Mouse (Mus musculus) kidney, embryonic 15.5 days (tissue): Measurements from ENCODE around the gene Plekho1. TPM values are rescaled to one million over a fixed set of nuclear protein-coding genes. Genes with fewer than 3 reads are reported as not detected.

Source experiments
- ATAC-seq: fragments of 200-750 bp; cut with Nextera tagmentation; replicated peaks from 2 replicates; pipeline ENCODE4 v1.8.0; 2017; ENCODE audit warnings: moderate TSS enrichment; ENCODE audit not compliant: low FRiP score
- H3K27ac ChIP-seq: fragments of 300-500 bp; sonication (generic); 2 replicates; pipeline ENCODE4 v1.5.1; 2015; ENCODE audit warnings: mild to moderate bottlenecking, inconsistent platforms
- H3K27me3 ChIP-seq: fragments of 300-500 bp; sonication (generic); 2 replicates; pipeline ENCODE4 v1.6.1; 2015; ENCODE audit warnings: inconsistent platforms
- H3K36me3 ChIP-seq: fragments of 300-500 bp; sonication (generic); 2 replicates; pipeline ENCODE4 v1.6.1; 2015; ENCODE audit warnings: inconsistent platforms
- H3K4me1 ChIP-seq: fragments of 300-500 bp; sonication (generic); 2 replicates; pipeline ENCODE4 v1.6.1; 2015; ENCODE audit warnings: inconsistent platforms
- H3K4me2 ChIP-seq: fragments of 300-500 bp; sonication (generic); 2 replicates; pipeline ENCODE4 v1.6.1; 2015; ENCODE audit warnings: moderate library complexity, mild to moderate bottlenecking, inconsistent platforms
- H3K4me3 ChIP-seq: fragments of 300-500 bp; sonication (generic); replicated peaks from 2 replicates; pipeline ENCODE4 v1.5.1; 2015; ENCODE audit warnings: mild to moderate bottlenecking, inconsistent platforms
- H3K9ac ChIP-seq: fragments of 300-500 bp; sonication (generic); 2 replicates; pipeline ENCODE4 v1.6.1; 2015; ENCODE audit warnings: mild to moderate bottlenecking, inconsistent platforms
- H3K9me3 ChIP-seq: fragments of 300-500 bp; sonication (generic); replicated peaks from 2 replicates; pipeline ENCODE4 v1.6.1; 2016; ENCODE audit warnings: inconsistent platforms
- WGBS: fragments of 180-500 bp; shearing (Covaris S2); methylation state at CpG from one replicate; pipeline ENCODE4 v1.1.7; 2015; ENCODE audit warnings: mixed read lengths; 5-methylcytosine and 5-hydroxymethylcytosine counted together
- polyA plus RNA-seq: library from polyadenylated mRNA; unstranded; fragments of >200 nt; fragmentation: Nextera tagmentation; extraction: Ambion mirVana; gene quantifications from 2 replicates; pipeline ENCODE4 v1.2.1, GENCODE M21; 2015

Plekho1 gene
- polyA plus RNA-seq, 1 experiment from 2014 or later, result 44.2 TPM

DNA sequence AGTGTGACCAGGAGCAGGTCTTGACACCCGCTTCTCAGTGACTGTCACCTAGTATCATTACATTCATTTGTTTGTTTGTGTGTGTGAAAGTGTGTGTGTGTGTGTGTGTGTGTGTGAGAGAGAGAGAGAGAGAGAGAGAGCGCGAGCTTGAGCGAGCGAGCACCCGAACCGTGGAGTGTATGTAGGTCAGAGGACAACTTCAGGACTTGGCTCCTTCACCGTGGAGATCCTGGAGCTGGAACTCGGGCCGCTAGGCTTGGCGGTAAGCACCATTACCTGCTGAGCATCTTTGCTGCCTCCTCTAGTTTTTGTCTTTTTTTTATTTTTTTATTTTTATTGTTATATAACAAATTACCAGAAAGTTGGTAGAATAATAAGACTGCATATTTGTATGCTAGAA lies 34.0 kb upstream of the Plekho1 start:
- Histone ChIP-seq H3K36me3 (peaks cover 19% of the 10 kb centered on the region; the same call in 1 of the 2 replicates), H3K4me1 (no peaks in the 10 kb centered on the region)
- WGBS, result 79% methylated on average over 11 of the region's 11 CpGs

DNA sequence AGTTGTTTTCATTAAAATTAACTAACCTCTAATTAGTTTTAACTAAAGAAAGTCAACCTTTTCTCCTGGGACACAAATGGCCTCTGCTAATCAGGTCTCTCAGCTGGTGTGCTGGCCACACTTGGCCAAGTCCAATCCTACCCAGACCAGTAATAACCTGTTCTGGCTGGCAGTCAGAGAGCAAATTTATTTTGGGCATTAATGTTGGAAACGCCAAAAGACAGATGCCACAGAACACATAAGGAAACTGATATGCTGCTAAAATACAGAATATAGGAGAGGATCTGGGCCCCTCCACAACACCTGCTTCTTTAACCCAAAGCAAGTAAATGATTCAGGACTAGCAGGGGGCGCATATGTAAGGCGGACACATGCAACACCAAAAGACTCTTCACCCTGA lies 33.5 kb upstream of the Plekho1 start:
- Histone ChIP-seq H3K36me3 (peaks cover 19% of the 10 kb centered on the region; the same call in 1 of the 2 replicates), H3K4me3 (no peak overlapping the region), H3K27ac (0 out of 2 replicates have a peak overlapping the region, but pooled peaks have one; percentile 18), H3K4me1 (no peaks in the 10 kb centered on the region), H3K9me3 (no peaks in the 10 kb centered on the region), H3K9ac (no peak overlapping the region), H3K27me3 (no peaks in the 10 kb centered on the region), H3K4me2 (no peak overlapping the region)
- 87% methylated on average over 3 of the region's 3 CpGs for WGBS
- ATAC-seq, result no peak

More for the DNA sequence above, 34.0 kb upstream of the Plekho1 start:
- H3K27me3 ChIP-seq, result no peaks in the 10 kb centered on the region
- no peaks in the 10 kb centered on the region for H3K9me3 ChIP-seq
- no peak overlapping the region for H3K9ac ChIP-seq
- H3K4me3 ChIP-seq, result no peak overlapping the region
- 0 out of 2 replicates have a peak overlapping the region, but pooled peaks have one; percentile 18 for H3K27ac ChIP-seq
- no peak for ATAC-seq
- no peak overlapping the region for H3K4me2 ChIP-seq

DNA sequence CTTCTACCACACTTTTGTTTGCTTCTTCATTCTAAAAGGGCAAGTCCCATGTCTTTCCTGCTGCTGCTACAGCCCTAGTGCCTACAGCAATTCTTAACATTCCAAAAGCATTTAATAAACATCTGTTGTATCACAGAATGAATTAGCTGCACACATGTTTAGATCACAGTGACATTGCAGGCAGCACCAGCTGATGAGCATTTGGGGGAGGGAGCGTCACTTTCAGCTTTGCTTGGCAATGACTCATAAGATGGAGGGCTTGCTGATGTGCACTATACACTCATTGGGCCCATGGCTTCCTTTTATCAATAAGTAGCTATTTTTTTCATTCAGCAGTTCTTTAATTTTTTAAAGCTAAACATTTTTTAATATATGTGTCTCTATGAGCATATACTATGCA lies 32.1 kb upstream of the Plekho1 start:
- Histone ChIP-seq H3K4me3 (no peak overlapping the region), H3K9ac (no peak overlapping the region), H3K9me3 (no peaks in the 10 kb centered on the region), H3K27ac (no peak overlapping the region), H3K27me3 (no peaks in the 10 kb centered on the region), H3K4me1 (no peaks in the 10 kb centered on the region), H3K4me2 (no peak overlapping the region), H3K36me3 (0 out of 2 replicates have a peak, but pooled peaks cover 13% of the 10 kb centered on the region)
- no peak for ATAC-seq
- WGBS, result 81% methylated on average over 1 of the region's 1 CpGs

DNA sequence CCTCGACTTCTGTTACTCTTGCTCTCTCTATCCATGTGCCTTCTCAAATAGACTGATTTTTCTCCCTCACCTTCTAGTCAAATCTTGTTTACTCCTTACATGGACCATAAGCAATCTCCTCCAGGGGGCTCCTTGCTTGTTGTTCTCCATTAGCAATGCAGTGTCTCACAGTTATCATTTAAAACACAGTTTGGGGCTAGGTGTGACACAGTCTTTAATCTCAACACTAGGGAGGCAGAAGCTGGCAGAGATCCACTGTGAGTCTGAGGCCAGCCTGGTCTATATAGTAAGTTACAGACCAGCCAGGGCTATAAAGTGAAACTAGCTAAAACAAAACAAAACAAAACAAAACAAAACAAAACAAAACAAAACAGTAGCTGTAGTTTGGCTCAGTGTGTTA lies 31.3 kb upstream of the Plekho1 start:
- Histone ChIP-seq H3K9me3 (no peaks in the 10 kb centered on the region), H3K4me1 (no peaks in the 10 kb centered on the region), H3K4me2 (no peak overlapping the region), H3K36me3 (0 out of 2 replicates have a peak, but pooled peaks cover 13% of the 10 kb centered on the region), H3K27ac (no peak overlapping the region), H3K4me3 (no peak overlapping the region), H3K9ac (no peak overlapping the region), H3K27me3 (no peaks in the 10 kb centered on the region)
- ATAC-seq, result no peak
- 81% methylated on average over 1 of the region's 1 CpGs for WGBS

DNA sequence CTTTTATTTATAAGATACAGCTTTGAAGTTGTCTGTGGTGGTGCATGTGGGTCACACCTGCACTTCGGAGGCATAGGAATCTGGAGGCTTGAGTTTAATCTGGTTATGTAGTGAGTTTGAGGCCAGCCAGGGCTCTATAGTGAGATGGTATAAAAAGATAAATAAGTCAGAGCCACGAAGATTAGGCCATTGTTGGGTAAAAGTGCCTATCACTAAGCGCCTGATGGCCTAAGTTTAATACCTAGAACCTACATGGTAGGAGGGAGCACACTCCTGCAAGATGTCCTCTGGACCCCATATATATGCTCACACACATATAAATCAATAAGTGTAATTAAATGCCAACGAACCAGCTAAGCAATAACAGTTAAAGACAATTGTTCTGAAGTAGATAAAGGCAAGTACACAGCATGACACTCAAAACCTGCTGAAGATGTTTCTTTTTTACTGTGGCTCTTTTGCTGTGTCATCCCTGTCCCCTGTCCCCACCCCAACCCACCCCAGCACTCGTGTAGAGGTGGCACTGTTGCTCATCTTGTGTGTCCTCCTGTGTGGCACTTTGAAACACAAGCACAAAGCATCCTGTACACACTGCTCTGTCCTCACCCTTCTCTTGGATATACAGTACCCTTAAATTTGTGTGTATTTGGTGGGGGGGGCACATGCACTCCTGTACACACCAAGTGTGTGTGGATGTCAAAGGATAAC lies 25.8 kb upstream of the Plekho1 start:
- Histone ChIP-seq H3K9ac (no peak overlapping the region), H3K27ac (no peak overlapping the region), H3K27me3 (no peaks in the 10 kb centered on the region), H3K36me3 (peaks cover 6% of the 10 kb centered on the region; the same call in 1 of the 2 replicates), H3K9me3 (no peaks in the 10 kb centered on the region), H3K4me2 (no peak overlapping the region), H3K4me3 (no peak overlapping the region), H3K4me1 (no peaks in the 10 kb centered on the region)
- no peak for ATAC-seq
- 66% methylated on average over 5 of the region's 5 CpGs for WGBS

DNA sequence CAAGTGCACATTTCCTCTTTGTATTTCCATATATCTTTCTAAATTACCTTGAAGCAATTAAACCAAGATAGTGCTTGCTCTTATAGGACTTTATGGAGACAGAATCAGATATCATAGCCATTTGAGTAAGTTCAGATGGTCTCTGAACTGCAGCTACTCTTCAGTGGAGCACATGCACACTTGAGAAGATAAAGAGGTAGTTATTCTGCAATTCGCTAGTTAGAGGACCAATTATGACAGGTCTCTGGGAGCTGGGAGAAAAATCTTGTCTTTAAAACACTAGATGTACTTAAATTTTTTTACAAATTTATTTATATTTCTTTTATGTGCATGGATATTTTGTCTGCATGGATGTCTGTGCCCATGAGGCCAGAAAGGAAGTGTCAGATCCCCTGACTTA lies 24.9 kb upstream of the Plekho1 start:
- Histone ChIP-seq H3K9ac (no peak overlapping the region), H3K4me3 (no peak overlapping the region), H3K4me2 (no peak overlapping the region), H3K4me1 (no peaks in the 10 kb centered on the region), H3K27me3 (no peaks in the 10 kb centered on the region), H3K27ac (no peak overlapping the region), H3K36me3 (peaks cover 6% of the 10 kb centered on the region; the same call in 1 of the 2 replicates), H3K9me3 (no peaks in the 10 kb centered on the region)
- no peak for ATAC-seq
- 88% methylated on average over 1 of the region's 1 CpGs for WGBS

DNA sequence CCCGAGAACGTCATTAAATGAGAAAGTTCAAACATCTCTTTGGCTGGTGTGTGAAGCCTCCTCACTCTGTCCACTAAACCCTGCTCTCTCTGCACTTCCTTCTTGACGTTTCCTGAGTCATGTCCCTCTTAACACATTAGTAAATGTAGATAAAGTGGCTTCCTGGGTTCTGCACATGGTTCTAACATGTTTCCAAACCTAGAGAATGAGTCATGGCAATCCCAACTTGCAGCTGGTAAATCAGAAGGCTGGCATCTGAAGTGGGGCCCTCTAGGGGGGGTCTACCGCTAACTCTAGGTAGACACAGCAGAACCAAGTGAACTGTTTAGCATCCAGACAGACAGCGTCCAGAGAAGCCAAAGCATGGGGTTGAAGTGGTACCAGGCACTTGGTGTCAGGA lies 21.7 kb upstream of the Plekho1 start:
- Histone ChIP-seq H3K9me3 (no peaks in the 10 kb centered on the region), H3K9ac (no peak overlapping the region), H3K4me2 (no peak overlapping the region), H3K27me3 (no peaks in the 10 kb centered on the region), H3K4me3 (no peak overlapping the region), H3K27ac (no peak overlapping the region), H3K36me3 (peaks cover 6% of the 10 kb centered on the region; the same call in 1 of the 2 replicates), H3K4me1 (no peaks in the 10 kb centered on the region)
- ATAC-seq, result no peak
- 75% methylated on average over 5 of the region's 5 CpGs for WGBS

DNA sequence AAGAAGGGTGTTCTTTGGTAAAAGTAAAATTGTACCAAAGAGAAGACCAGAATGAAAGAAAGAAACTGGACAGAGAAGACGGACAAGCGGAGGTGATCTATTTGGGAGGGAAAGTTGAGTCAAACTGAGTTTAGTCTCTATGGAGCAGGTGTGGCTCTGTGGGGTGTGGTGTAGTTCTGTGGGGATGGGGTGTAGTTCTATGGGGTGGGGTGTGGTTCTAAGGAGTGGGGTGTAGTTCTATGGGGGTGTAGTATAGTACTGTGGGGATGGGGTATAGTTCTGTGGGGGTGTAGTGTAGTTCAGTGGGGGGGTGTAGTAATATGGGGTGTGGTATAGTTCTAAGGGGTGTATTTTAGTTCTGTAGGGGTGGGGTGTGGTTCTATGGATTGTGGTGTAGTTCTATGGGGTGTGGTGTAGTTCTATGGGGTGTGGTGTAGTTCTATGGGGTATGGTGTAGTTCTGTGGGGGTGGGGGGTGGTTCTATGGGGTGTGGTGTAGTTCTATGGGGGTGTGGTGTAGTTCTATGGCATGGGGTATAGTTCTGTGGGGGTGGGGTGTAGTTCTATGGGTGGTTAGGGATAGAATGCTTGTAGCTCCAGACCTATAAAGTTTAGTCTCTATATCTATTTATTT lies 20.6 kb upstream of the Plekho1 start:
- Histone ChIP-seq H3K4me1 (no peaks in the 10 kb centered on the region), H3K27ac (no peak overlapping the region), H3K4me2 (no peak overlapping the region), H3K9me3 (no peaks in the 10 kb centered on the region), H3K4me3 (no peak overlapping the region), H3K36me3 (peaks cover 6% of the 10 kb centered on the region; the same call in 1 of the 2 replicates), H3K9ac (no peak overlapping the region), H3K27me3 (no peaks in the 10 kb centered on the region)
- WGBS, result 97% methylated on average over 2 of the region's 2 CpGs
- no peak for ATAC-seq

DNA sequence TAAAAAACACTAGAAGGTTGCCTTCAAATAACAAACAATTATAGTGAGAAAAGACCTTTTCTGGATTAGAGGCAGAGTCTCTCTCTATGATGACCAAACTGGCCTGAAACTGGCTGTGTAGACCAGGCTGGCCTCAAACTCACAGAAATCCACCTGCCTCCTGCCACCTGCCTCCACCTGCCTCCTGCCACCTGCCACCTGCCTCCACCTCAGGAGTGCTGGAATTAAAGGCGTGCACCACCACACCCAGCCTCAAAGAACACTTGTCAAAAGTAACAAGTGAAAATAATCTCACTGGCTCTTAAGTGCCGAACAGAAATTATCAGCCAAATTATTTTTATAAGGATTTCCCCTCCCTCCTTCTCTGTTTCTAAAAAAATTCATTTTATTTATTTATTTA lies 19.9 kb upstream of the Plekho1 start:
- H3K4me1 ChIP-seq, result no peaks in the 10 kb centered on the region
- 89% methylated on average over 2 of the region's 2 CpGs for WGBS
- H3K9ac ChIP-seq, result no peak overlapping the region
- no peaks in the 10 kb centered on the region for H3K9me3 ChIP-seq
- no peak for ATAC-seq
- no peak overlapping the region for H3K4me2 ChIP-seq
- H3K36me3 ChIP-seq, result peaks cover 6% of the 10 kb centered on the region; the same call in 1 of the 2 replicates
- no peaks in the 10 kb centered on the region for H3K27me3 ChIP-seq
- no peak overlapping the region for H3K27ac ChIP-seq
- no peak overlapping the region for H3K4me3 ChIP-seq

DNA sequence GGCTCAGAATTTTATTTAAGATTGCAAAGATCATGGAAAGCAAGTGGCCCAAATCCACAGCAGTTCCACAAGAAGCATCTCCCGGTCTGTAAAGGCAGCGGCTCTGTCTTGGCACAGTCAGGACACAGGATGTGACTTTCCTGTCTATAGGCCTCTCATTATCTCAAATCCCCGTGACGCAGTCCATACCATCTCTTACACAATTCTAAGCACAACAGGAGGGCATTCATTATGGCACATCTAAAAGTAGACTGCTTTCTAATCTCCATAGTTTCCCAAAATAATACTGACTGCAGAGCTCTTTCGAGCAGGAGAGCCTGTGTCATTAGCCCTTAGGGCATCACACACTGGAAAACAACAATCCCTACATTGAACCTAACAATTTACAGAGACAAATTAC lies 17.0 kb upstream of the Plekho1 start:
- Histone ChIP-seq H3K4me1 (no peaks in the 10 kb centered on the region), H3K36me3 (no peaks in the 10 kb centered on the region), H3K4me3 (no peak overlapping the region), H3K4me2 (no peak overlapping the region), H3K9me3 (no peaks in the 10 kb centered on the region), H3K27me3 (no peaks in the 10 kb centered on the region), H3K9ac (no peak overlapping the region), H3K27ac (no peak overlapping the region)
- 71% methylated on average over 5 of the region's 5 CpGs for WGBS
- ATAC-seq, result no peak

DNA sequence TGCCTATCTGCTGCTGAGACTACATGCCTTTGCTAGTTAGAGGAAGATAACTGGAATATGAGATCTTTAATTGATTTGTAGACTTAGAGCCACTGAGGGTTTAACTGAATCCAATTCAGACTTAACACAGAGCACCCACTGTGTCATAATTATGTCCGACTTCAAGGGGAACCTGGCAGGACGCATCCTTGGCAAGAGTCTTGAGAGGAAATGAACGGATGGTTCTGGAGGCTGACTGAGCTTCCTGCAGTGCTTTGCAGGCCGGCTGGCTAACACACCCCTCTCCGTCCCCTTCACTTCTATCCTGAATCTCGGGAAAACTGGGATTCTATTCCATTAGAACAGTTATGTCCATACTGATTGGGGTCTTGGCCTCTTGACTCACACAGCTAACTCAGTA lies 12.7 kb upstream of the Plekho1 start:
- Histone ChIP-seq H3K4me1 (no peaks in the 10 kb centered on the region), H3K27me3 (no peaks in the 10 kb centered on the region), H3K36me3 (no peaks in the 10 kb centered on the region), H3K9me3 (no peaks in the 10 kb centered on the region), H3K4me2 (no peak overlapping the region), H3K27ac (no peak overlapping the region), H3K9ac (no peak overlapping the region), H3K4me3 (no peak overlapping the region)
- 84% methylated on average over 6 of the region's 6 CpGs for WGBS
- ATAC-seq, result no peak

DNA sequence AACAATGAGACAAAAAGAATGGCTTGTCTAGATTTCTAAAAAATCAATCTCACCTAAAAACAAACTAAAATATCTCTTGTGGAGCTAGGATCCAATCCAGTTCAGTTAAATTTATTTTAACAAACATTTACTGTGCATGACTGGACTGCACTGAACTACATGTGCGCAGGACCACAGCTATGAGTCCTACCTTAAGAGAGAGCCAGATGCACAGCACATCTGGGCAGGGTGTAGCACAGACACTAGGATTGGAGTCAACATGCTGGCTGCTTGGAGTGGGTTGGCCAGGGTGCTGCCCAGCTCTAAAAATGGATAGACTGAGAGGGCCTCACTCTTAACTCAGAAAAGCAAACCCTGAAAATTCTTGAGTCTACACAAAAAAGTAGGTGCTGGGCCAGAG lies 5.8 kb upstream of the Plekho1 start:
- WGBS, result 94% methylated on average over 1 of the region's 1 CpGs
- peaks cover 23% of the 10 kb centered on the region for H3K4me1 ChIP-seq
- H3K4me3 ChIP-seq, result no peak overlapping the region
- no peak overlapping the region for H3K4me2 ChIP-seq
- H3K9ac ChIP-seq, result no peak overlapping the region
- no peaks in the 10 kb centered on the region for H3K9me3 ChIP-seq
- ATAC-seq, result no peak
- H3K27ac ChIP-seq, result no peak overlapping the region
- H3K36me3 ChIP-seq, result no peaks in the 10 kb centered on the region
- no peaks in the 10 kb centered on the region for H3K27me3 ChIP-seq
